Mouse (Mus musculus) stomach, postnatal 0 days (tissue): ENCODE measurements around the gene Rnf26. TPM values are rescaled to one million over a fixed set of nuclear protein-coding genes. Genes with fewer than 3 reads are reported as not detected.

ENCODE experiments used
- ATAC-seq: fragments of 200-750 bp; cut with Nextera tagmentation; 2 replicates; pipeline ENCODE4 v1.8.0; 2017; ENCODE audit not compliant: low FRiP score, low TSS enrichment
- DNase-seq: peaks from one replicate; pipeline ENCODE4 v3.0.0-alpha.2; 2016; ENCODE audit warnings: low spot score
- H3K27ac ChIP-seq: fragments of 300-500 bp; sonication (generic); replicated peaks from 2 replicates; pipeline ENCODE4 v1.5.1; 2014; ENCODE audit warnings: mild to moderate bottlenecking, control low read depth
- H3K27me3 ChIP-seq: fragments of 300-500 bp; sonication (generic); 2 replicates; pipeline ENCODE4 v1.6.1; 2014; ENCODE audit warnings: low read length; ENCODE audit not compliant: control insufficient read depth, insufficient read depth
- H3K36me3 ChIP-seq: fragments of 300-500 bp; sonication (generic); 2 replicates; pipeline ENCODE4 v1.6.1; 2014; ENCODE audit warnings: low read length, mixed read lengths; ENCODE audit not compliant: control insufficient read depth, insufficient read depth
- H3K4me1 ChIP-seq: fragments of 300-500 bp; sonication (generic); replicated peaks from 2 replicates; pipeline ENCODE4 v1.6.1; 2014; ENCODE audit warnings: antibody characterized with exemption; ENCODE audit not compliant: control insufficient read depth, insufficient read depth
- H3K4me2 ChIP-seq: fragments of 300-500 bp; sonication (generic); replicated peaks from 2 replicates; pipeline ENCODE4 v1.6.1; 2014; ENCODE audit warnings: low read depth, mild to moderate bottlenecking, control low read depth, moderate library complexity
- H3K4me3 ChIP-seq: fragments of 300-500 bp; sonication (generic); 2 replicates; pipeline ENCODE4 v1.5.1; 2014; ENCODE audit warnings: low read depth, low read length, control low read depth
- H3K9ac ChIP-seq: fragments of 300-500 bp; sonication (generic); 2 replicates; pipeline ENCODE4 v1.6.1; 2014; ENCODE audit warnings: mild to moderate bottlenecking, low read length, control low read depth, mixed read lengths
- H3K9me3 ChIP-seq: fragments of 300-500 bp; sonication (generic); 2 replicates; pipeline ENCODE4 v1.6.1; 2016; ENCODE audit warnings: low read length; ENCODE audit not compliant: control insufficient read depth
- CTCF ChIP-seq: IDR thresholded peaks from 2 replicates; pipeline ENCODE4 v1.5.1; 2016; ENCODE audit warnings: antibody characterized with exemption, low read depth, mild to moderate bottlenecking, moderate library complexity
- EP300 ChIP-seq: optimal IDR thresholded peaks from 2 replicates; pipeline ENCODE3; 2016; ENCODE audit warnings: antibody characterized with exemption
- WGBS: fragments of 180-500 bp; shearing (Covaris S2); extraction: QIAGEN DNeasy Blood & Tissue Kit; methylation state at CpG from one replicate; pipeline ENCODE4 v1.1.7; 2014; 5-methylcytosine and 5-hydroxymethylcytosine counted together
- polyA plus RNA-seq: library from polyadenylated mRNA; unstranded; fragments of >200 nt; fragmentation: Nextera tagmentation; extraction: Ambion mirVana; gene quantifications from 2 replicates; pipeline ENCODE4 v1.2.1, GENCODE M21; 2015

The Rnf26 gene
- polyA plus RNA-seq, 1 experiment from 2014 or later: 22.0 TPM

DNA sequence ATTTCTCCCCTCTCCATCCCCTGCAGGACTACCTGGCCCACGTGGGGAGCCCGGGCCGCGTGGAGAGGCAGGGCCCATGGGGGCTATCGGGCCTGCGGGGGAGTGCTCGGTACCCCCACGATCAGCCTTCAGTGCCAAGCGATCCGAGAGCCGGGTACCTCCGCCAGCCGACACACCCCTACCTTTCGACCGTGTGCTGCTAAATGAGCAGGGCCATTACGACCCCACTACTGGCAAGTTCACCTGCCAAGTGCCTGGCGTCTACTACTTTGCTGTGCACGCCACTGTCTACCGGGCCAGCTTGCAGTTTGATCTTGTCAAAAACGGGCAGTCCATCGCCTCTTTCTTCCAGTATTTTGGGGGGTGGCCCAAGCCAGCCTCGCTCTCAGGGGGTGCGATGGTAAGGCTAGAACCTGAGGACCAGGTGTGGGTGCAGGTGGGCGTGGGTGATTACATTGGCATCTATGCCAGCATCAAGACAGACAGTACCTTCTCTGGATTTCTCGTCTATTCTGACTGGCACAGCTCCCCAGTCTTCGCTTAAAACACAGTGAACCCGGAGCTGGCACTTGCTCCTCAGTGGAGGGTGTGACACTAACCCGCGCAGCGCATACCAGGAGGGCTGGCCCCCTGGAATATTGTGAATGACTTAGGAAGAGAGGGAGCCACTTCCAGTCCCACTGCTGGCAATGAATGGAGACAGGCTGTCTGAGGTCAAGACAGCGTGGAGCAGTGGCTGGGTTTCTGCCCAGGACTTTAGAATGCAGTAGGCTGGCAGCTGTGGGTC, 4.9 kb downstream of the Rnf26 start:
- H3K4me1 ChIP-seq: peaks cover 14% of the 10 kb centered on the region
- no peak overlapping the region for H3K27ac ChIP-seq
- no peaks in the 10 kb centered on the region for H3K9me3 ChIP-seq
- H3K9ac ChIP-seq: no peak overlapping the region
- no peak overlapping the region for H3K4me2 ChIP-seq
- no peak overlapping the region for H3K4me3 ChIP-seq
- TF ChIP-seq EP300 (no peak), CTCF (no peak)
- DNase-seq: no peak
- WGBS: 82% methylated on average over 31 of the region's 31 CpGs
- no peak for ATAC-seq
- H3K27me3 ChIP-seq: no peaks in the 10 kb centered on the region
- H3K36me3 ChIP-seq: no peaks in the 10 kb centered on the region

GRCm38 (mm10) chr9:44107557-44108179, 5.6 kb downstream of the Rnf26 start:
- peak overlapping the region; percentile 46 for H3K4me2 ChIP-seq
- no peaks in the 10 kb centered on the region for H3K9me3 ChIP-seq
- peak; percentile 61 for DNase-seq
- H3K27me3 ChIP-seq: no peaks in the 10 kb centered on the region
- H3K9ac ChIP-seq: peak overlapping the region; percentile 41; the same call in 1 of the 2 replicates
- H3K4me1 ChIP-seq: peaks cover 14% of the 10 kb centered on the region
- 46% methylated on average over 25 of the region's 25 CpGs for WGBS
- H3K4me3 ChIP-seq: 0 out of 2 replicates have a peak overlapping the region, but pooled peaks have one; percentile 1
- H3K27ac ChIP-seq: peak overlapping the region; percentile 75
- TF ChIP-seq CTCF: peak; percentile 63
- TF ChIP-seq EP300: no peak
- no peaks in the 10 kb centered on the region for H3K36me3 ChIP-seq
- peak; percentile 16; the same call in 1 of the 2 replicates for ATAC-seq

DNA sequence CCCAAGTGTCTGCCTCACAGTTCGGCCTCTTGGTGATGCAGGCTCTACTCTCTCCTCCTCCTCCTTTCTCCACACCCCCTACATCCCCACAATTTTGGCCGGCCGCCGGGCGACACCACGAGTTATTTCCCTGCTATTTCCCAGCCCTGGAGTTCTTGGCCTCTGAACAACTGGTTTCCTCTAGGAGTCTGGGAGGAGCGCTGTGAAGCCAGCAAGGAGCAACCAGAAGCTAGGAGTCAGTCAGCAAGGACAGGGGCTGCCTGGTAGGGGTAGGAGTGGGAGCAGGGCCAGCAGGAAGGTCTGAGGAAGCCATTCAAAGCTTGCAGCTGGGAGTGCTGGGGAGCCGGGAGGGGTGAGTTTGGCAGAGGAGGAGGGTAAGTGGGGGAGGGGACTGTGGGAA, 6.2 kb downstream of the Rnf26 start, which contains the start of gene C1qtnf5:
C1qtnf5 (plus strand) TSS at position 136 of the 400 bp plus-strand sequence.
- TF ChIP-seq EP300 (no peak), CTCF (peak; percentile 36)
- peak within 1 kb of the TSS; percentile 41; the same call in 1 of the 2 replicates for H3K9ac ChIP-seq
- peak within 1 kb of the TSS; percentile 75 for H3K27ac ChIP-seq
- H3K4me3 ChIP-seq: 0 out of 2 replicates have a peak within 1 kb of the TSS, but pooled peaks have one; percentile 1
- H3K9me3 ChIP-seq: no peaks in the 10 kb centered on the region
- H3K4me1 ChIP-seq: peaks cover 14% of the 10 kb centered on the region
- H3K4me2 ChIP-seq: peak within 1 kb of the TSS; percentile 46
- ATAC-seq: peak; percentile 64; the same call in 1 of the 2 replicates
- WGBS: 29% methylated on average over 8 of the region's 8 CpGs
- no peaks in the 10 kb centered on the region for H3K27me3 ChIP-seq
- peak; percentile 76 for DNase-seq
- no peaks in the 10 kb centered on the region for H3K36me3 ChIP-seq

GRCm38 (mm10) chr9:44106596-44106995, 6.7 kb downstream of the Rnf26 start:
- Histone ChIP-seq H3K4me1 (peaks cover 14% of the 10 kb centered on the region), H3K36me3 (no peaks in the 10 kb centered on the region), H3K27ac (peak overlapping the region; percentile 53; the same call in 1 of the 2 replicates), H3K4me2 (no peak overlapping the region), H3K9ac (no peak overlapping the region), H3K9me3 (no peaks in the 10 kb centered on the region), H3K4me3 (no peak overlapping the region), H3K27me3 (no peaks in the 10 kb centered on the region)
- no peak for ATAC-seq
- no peak for DNase-seq
- TF ChIP-seq CTCF (no peak), EP300 (no peak)
- 72% methylated on average over 4 of the region's 4 CpGs for WGBS

DNA sequence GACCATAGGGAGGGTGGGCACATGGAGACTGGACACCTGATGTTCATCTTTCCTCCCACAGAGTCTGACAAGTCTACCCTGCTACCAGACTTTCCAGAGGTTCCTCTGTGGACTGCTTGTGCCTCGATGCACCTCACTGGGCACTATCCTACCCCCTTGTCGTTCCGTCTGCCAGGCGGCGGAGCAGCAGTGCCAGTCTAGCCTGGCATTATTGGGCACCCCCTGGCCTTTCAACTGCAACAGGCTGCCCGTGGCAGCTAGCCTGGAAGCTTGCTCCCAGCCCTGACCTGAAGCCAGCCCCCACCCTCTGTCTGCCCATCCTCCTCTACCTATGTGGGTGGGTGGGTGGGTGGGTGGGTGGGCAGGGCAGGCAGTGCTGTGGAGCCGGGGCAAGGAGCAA, 7.1 kb downstream of the Rnf26 start:
- peaks cover 14% of the 10 kb centered on the region for H3K4me1 ChIP-seq
- no peak for DNase-seq
- H3K9me3 ChIP-seq: no peaks in the 10 kb centered on the region
- H3K27ac ChIP-seq: 0 out of 2 replicates have a peak overlapping the region, but pooled peaks have one; percentile 53
- H3K27me3 ChIP-seq: no peaks in the 10 kb centered on the region
- H3K9ac ChIP-seq: no peak overlapping the region
- no peak overlapping the region for H3K4me3 ChIP-seq
- ATAC-seq: no peak
- WGBS: 88% methylated on average over 7 of the region's 7 CpGs
- TF ChIP-seq EP300 (no peak), CTCF (no peak)
- no peak overlapping the region for H3K4me2 ChIP-seq
- no peaks in the 10 kb centered on the region for H3K36me3 ChIP-seq
